Mouse (Mus musculus): ENCODE results near the gene Slc15a3.

GRCm38 (mm10) chr19:10818217-10818946, 21.1 kb upstream of the Slc15a3 start:
- TF ChIP-seq CTCF (IDR thresholded peaks at IDR 0.05; ENCODE audit: low read depth, low read length), result no peak
- no peak for TF ChIP-seq GATA1 (IDR thresholded peaks at IDR 0.05; ENCODE audit: borderline replicate concordance, low read length)
- no peak for TF ChIP-seq TAL1 (conservative IDR thresholded peaks at IDR 0.05; ENCODE audit: low read depth, low read length)
- TF ChIP-seq POLR2AphosphoS5 (IDR thresholded peaks at IDR 0.05; ENCODE audit: insufficient replicate concordance, low read depth, low read length), result no peak
- no peak for TF ChIP-seq GATA2 (IDR thresholded peaks at IDR 0.05; ENCODE audit: borderline replicate concordance, low read depth, low read length)

Data from G1E (cell line).